Mouse (Mus musculus): Measurements from ENCODE around the gene Dad1. TPM values are rescaled to one million over a fixed set of nuclear protein-coding genes. Genes with fewer than 3 reads are reported as not detected.
A peak's percentile ranks its signal among the peaks of the same experiment; 100 is the strongest.

The Dad1 gene
- total RNA-seq (2021): 100 to 1,000 TPM; 195 to 211 TPM
- long read RNA-seq, experiment 1, transcript Dad1-201 (3 exons, 878 nt): major isoform, 347 of 354 reads
- long read RNA-seq, experiment 1, partial matches to known transcripts: 4 of 354 reads
- long read RNA-seq, experiment 1, other reads (novel, unspliced or antisense): 3 of 354 reads
- long read RNA-seq, experiment 2, transcript Dad1-201 (3 exons, 878 nt): major isoform, 279 of 293 reads
- long read RNA-seq, experiment 2, partial matches to known transcripts: 10 of 293 reads
- long read RNA-seq, experiment 2, other reads (novel, unspliced or antisense): 4 of 293 reads

GRCm38 (mm10) chr14:54253741-54254291 lies at the start of gene Dad1, which contains the start of gene Abhd4:
Dad1 (minus strand) TSS chr14:54254104.
Abhd4 (plus strand) TSS chr14:54254188.
- DNase-seq (ENCODE audit: low spot score in 2 of 2): peak; percentile 91 to 98

- DNase-seq (ENCODE audit: low spot score in 2 of 2): no peak
Observed at GRCm38 (mm10) chr14:54300676-54301075, 46.8 kb upstream of the Dad1 start.

GRCm38 (mm10) chr14:54300136-54300535 lies 46.2 kb upstream of the Dad1 start:
- no peak for DNase-seq (ENCODE audit: low spot score in 2 of 2)

GRCm38 (mm10) chr14:54284839-54285238 lies 30.9 kb upstream of the Dad1 start, which contains the start of gene Olfr49:
Olfr49 (minus strand) TSS chr14:54284939.
- DNase-seq (ENCODE audit: low spot score in 2 of 2): no peak

- DNase-seq (ENCODE audit: low spot score in 2 of 2): no peak
Observed at GRCm38 (mm10) chr14:54276446-54276845, 22.5 kb upstream of the Dad1 start.

GRCm38 (mm10) chr14:54272696-54273095 lies 18.8 kb upstream of the Dad1 start:
- DNase-seq (ENCODE audit: low spot score in 2 of 2): no peak

DNA sequence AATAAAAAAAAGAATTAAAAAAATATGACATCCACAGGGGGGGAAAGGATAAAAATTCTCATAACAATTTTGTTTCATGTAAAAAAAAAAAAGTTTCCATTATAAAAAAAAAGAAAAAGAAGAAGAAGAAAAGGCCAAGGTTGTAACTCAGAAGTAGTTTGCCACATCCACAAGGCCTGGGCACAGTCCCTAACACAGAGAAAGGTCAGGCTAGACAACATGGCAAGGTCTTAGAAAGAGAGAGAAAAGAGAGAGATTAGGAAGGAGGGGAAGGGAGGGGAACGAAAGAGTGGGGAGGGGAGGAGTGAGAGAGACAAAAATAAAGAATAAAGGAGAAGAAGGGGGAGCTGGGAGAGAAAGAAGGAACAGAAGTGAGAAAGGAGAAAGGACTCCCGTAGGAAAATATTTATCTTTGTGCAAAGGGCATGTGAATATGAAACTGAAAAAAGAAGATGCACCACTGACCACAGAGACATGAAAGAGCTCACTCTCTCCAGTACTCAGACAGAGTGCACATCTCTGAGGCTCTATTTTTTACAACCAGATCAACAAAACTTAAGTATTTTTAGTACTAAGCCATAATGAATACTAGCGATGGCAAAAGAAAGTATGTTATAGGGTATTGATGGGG lies 18.2 kb upstream of the Dad1 start:
- no peak for DNase-seq (ENCODE audit: low spot score in 2 of 2)

DNA sequence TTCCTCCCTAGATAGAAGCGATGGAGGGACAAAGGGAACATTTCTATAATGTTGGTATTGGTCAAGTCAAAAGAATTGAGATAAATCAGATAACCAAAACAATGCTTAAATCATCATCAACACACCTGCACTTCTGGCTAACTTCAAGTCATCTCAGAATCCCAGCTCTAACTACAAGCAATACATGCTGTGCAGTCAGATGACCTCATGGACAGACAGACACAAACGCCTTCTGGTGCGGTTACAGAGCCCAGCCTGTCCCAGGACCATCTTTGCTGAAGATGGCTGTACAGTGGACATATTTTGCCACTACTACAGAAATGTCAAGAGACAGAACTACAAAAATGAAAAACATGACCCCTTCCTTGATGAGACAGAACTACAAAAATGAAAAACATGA lies 16.5 kb upstream of the Dad1 start:
- no peak for DNase-seq (ENCODE audit: low spot score in 2 of 2)

GRCm38 (mm10) chr14:54269566-54269965 lies 15.7 kb upstream of the Dad1 start:
- DNase-seq (ENCODE audit: low spot score in 2 of 2): no peak

- no peak for DNase-seq (ENCODE audit: low spot score in 2 of 2)
Observed at GRCm38 (mm10) chr14:54267966-54268365, 14.1 kb upstream of the Dad1 start.

- DNase-seq (ENCODE audit: low spot score in 2 of 2): no peak
Observed at GRCm38 (mm10) chr14:54265951-54266350, 12.0 kb upstream of the Dad1 start.

DNA sequence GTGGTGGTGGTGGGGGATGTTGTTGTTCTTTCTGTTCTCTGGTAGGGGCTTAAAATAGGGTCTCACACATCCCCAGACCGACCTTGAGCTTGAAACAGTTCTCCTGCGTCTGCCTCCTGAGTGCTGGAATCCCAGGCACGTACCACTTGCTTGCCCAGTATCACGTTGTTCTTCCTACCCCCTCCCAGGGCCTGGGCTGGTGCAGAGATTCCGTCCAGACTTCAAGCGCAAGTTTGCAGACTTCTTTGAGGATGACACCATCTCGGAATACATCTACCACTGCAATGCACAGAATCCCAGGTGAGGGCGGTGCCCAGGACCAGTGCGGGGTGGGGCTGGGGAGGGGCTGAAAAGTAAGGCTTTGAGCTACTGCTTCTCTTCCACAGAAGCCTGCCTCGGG lies 11.2 kb upstream of the Dad1 start:
- no peak for DNase-seq (ENCODE audit: low spot score in 2 of 2)

DNA sequence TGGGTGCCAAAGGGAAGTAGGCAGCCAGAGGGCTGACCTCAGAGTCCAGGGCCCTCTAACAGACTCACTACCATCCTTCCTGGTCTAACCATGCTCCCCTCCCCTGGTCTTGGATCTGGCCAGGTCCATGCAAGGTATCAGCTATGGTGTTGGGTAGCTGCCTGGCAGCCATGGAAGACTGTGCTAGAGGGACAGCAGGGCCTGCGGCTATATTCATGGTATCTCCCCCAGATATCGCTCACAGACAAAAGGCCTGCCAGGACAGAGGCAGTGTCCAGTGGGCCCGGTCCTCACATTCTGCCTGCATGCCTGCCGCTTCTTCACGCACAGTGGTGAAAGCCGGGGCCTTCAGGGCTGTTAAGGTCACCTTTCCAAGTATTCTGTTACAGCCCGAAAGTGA lies 10.3 kb upstream of the Dad1 start:
- DNase-seq (ENCODE audit: low spot score in 2 of 2): no peak

GRCm38 (mm10) chr14:54263099-54263498 lies 9.2 kb upstream of the Dad1 start:
- no peak for DNase-seq (ENCODE audit: low spot score in 2 of 2)

- DNase-seq (ENCODE audit: low spot score in 2 of 2): no peak
Observed at GRCm38 (mm10) chr14:54262622-54263021, 8.7 kb upstream of the Dad1 start.

GRCm38 (mm10) chr14:54261386-54261785 lies 7.5 kb upstream of the Dad1 start:
- DNase-seq (ENCODE audit: low spot score in 2 of 2): no peak

- no peak for DNase-seq (ENCODE audit: low spot score in 2 of 2)
Observed at GRCm38 (mm10) chr14:54260196-54260595, 6.3 kb upstream of the Dad1 start.

GRCm38 (mm10) chr14:54259722-54260085 lies 5.8 kb upstream of the Dad1 start:
- no peak for DNase-seq (ENCODE audit: low spot score in 2 of 2)

DNA sequence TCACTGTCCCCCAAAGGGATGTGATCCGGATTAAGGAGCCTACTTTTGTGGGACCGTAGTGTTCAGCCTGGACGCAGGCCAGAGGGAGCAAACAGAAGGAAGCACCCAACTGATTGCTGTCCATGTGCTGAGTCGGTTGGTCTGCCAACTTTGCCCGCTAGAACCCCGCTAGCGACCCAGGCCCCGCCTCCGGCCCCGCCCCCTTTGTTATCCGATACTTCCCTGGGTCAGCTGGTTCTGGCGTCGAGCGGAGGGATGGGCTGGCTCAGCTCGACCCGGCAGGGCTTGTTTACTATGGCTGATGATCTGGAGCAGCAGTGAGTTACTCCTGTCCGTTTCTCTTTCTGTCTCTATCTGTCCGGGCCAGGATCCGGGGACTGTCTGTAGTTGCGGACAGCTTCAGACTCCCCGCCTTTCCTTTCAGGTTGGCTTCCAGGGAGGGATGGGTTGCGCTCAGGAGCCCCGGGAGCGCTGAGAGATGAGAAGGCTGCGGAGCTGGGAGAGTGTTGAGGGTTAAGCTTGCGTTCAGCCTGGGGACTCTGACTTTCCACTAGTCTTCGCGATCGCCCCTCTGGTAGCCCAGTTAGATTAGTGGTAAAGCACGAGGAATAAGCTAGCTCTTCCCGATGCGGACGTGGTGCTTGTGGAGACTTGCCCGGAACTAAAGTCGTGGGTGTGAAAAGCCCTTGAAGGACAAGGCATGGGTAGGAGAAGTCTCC lies 5.3 kb upstream of the Dad1 start:
- DNase-seq (ENCODE audit: low spot score in 2 of 2): peak; percentile 93 to 97

GRCm38 (mm10) chr14:54258131-54258670 lies 4.3 kb upstream of the Dad1 start:
- no peak for DNase-seq (ENCODE audit: low spot score in 2 of 2)

GRCm38 (mm10) chr14:54254670-54255202 lies 832 bp upstream of the Dad1 start:
- no peak for DNase-seq (ENCODE audit: low spot score in 2 of 2)
